Mouse (Mus musculus): ENCODE measurements around the gene Olfr1221. TPM values are rescaled to one million over a fixed set of nuclear protein-coding genes. Genes with fewer than 3 reads are reported as not detected.

Gene Olfr1221
- polyA plus RNA-seq, 1 experiment, result not detected

DNA sequence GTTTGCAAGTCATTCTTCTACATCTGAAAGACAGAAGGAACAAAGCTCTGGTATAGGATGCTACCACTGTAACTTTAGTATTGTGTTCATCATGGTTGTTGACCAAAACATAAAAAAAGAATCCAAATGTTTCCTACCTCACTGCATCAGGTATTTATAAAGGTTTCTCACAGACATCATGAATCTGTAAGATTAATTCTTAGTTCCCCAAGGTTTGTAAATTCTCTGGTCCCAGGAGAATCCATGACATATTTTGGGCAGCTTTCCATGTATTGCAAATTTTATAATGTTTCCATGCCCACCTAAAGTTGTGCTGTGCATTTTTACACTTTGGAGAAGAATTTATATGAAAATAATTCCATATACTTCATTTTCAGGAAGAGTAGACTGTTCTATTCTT, 56.0 kb downstream of the Olfr1221 start, which contains the start of gene Olfr1218:
Olfr1218 (minus strand) TSS at position 101 of the 400 bp plus-strand sequence.
- TF ChIP-seq POLR2A (IDR thresholded peaks at IDR 0.05; ENCODE audit: low read depth, low read length) (no peak), CTCF (IDR thresholded peaks at IDR 0.05; ENCODE audit: borderline replicate concordance, insufficient read depth, low read length) (no peak)
- no peak within 1 kb of the TSS for H3K27ac ChIP-seq (ENCODE audit: insufficient read depth, low read length)
- H3K4me3 ChIP-seq (ENCODE audit: insufficient read depth, low read length), result no peak within 1 kb of the TSS
- no peaks in the 10 kb centered on the region for H3K4me1 ChIP-seq (ENCODE audit: control insufficient read depth, insufficient read depth, low read length)

Other genes starting within 250 kb of the Olfr1221 start
- not detected in 2 replicates for gene Olfr1208, start 215.0 kb downstream of the Olfr1221 start, polyA plus RNA-seq (2011; ENCODE audit: insufficient read length, low read depth, missing spikeins)
- gene Olfr1209, start 202.1 kb downstream of the Olfr1221 start, polyA plus RNA-seq (2011; ENCODE audit: insufficient read length, low read depth, missing spikeins), result not detected in 2 replicates
- gene Olfr1211, start 179.2 kb downstream of the Olfr1221 start, polyA plus RNA-seq (2011; ENCODE audit: insufficient read length, low read depth, missing spikeins), result not detected in 2 replicates
- gene Olfr1212, start 163.3 kb downstream of the Olfr1221 start, polyA plus RNA-seq (2011; ENCODE audit: insufficient read length, low read depth, missing spikeins), result not detected in 2 replicates
- not detected in 2 replicates for gene Gm13762, start 137.0 kb downstream of the Olfr1221 start, polyA plus RNA-seq (2011; ENCODE audit: insufficient read length, low read depth, missing spikeins)
- gene Olfr1214, start 124.6 kb downstream of the Olfr1221 start, polyA plus RNA-seq (2011; ENCODE audit: insufficient read length, low read depth, missing spikeins), result not detected in 2 replicates
- not detected in 2 replicates for gene Olfr1215, start 110.3 kb downstream of the Olfr1221 start, polyA plus RNA-seq (2011; ENCODE audit: insufficient read length, low read depth, missing spikeins)
- not detected in 2 replicates for gene Olfr1216, start 98.9 kb downstream of the Olfr1221 start, polyA plus RNA-seq (2011; ENCODE audit: insufficient read length, low read depth, missing spikeins)
- gene Olfr1217, start 85.2 kb downstream of the Olfr1221 start, polyA plus RNA-seq (2011; ENCODE audit: insufficient read length, low read depth, missing spikeins), result not detected in 2 replicates
- not detected in 2 replicates for gene Olfr1218, start 56.1 kb downstream of the Olfr1221 start, polyA plus RNA-seq (2011; ENCODE audit: insufficient read length, low read depth, missing spikeins)
- not detected in 2 replicates for gene Olfr1219, start 33.8 kb downstream of the Olfr1221 start, polyA plus RNA-seq (2011; ENCODE audit: insufficient read length, low read depth, missing spikeins)
- gene Olfr1220, start 10.4 kb downstream of the Olfr1221 start, polyA plus RNA-seq (2011; ENCODE audit: insufficient read length, low read depth, missing spikeins), result not detected in 2 replicates
- not detected in 2 replicates for gene Olfr1222, start 15.8 kb upstream of the Olfr1221 start, polyA plus RNA-seq (2011; ENCODE audit: insufficient read length, low read depth, missing spikeins)
- not detected in 2 replicates for gene Olfr1223, start 34.3 kb upstream of the Olfr1221 start, polyA plus RNA-seq (2011; ENCODE audit: insufficient read length, low read depth, missing spikeins)
- not detected in 2 replicates for gene Olfr1224-ps1, start 46.8 kb upstream of the Olfr1221 start, polyA plus RNA-seq (2011; ENCODE audit: insufficient read length, low read depth, missing spikeins)
- gene Olfr1225, start 57.4 kb upstream of the Olfr1221 start, polyA plus RNA-seq (2011; ENCODE audit: insufficient read length, low read depth, missing spikeins), result not detected in 2 replicates
- gene Olfr1226, start 82.8 kb upstream of the Olfr1221 start, polyA plus RNA-seq (2011; ENCODE audit: insufficient read length, low read depth, missing spikeins), result not detected in 2 replicates
- not detected in 2 replicates for gene Olfr1228, start 136.8 kb upstream of the Olfr1221 start, polyA plus RNA-seq (2011; ENCODE audit: insufficient read length, low read depth, missing spikeins)
- not detected in 2 replicates for gene Olfr1229, start 170.7 kb upstream of the Olfr1221 start, polyA plus RNA-seq (2011; ENCODE audit: insufficient read length, low read depth, missing spikeins)
- not detected in 2 replicates for gene Olfr1230, start 180.0 kb upstream of the Olfr1221 start, polyA plus RNA-seq (2011; ENCODE audit: insufficient read length, low read depth, missing spikeins)
- gene Olfr1231, start 189.8 kb upstream of the Olfr1221 start, polyA plus RNA-seq (2011; ENCODE audit: insufficient read length, low read depth, missing spikeins), result not detected in 2 replicates
- not detected in 2 replicates for gene Olfr1232, start 212.4 kb upstream of the Olfr1221 start, polyA plus RNA-seq (2011; ENCODE audit: insufficient read length, low read depth, missing spikeins)
- gene Olfr1233, start 225.1 kb upstream of the Olfr1221 start, polyA plus RNA-seq (2011; ENCODE audit: insufficient read length, low read depth, missing spikeins), result not detected in 2 replicates
- not detected in 2 replicates for gene Olfr1234, start 247.6 kb upstream of the Olfr1221 start, polyA plus RNA-seq (2011; ENCODE audit: insufficient read length, low read depth, missing spikeins)